Mouse (Mus musculus) liver, embryonic 14.5 days (tissue): ENCODE measurements at regions not wholly inside any gene's neighbourhood (a gene's known extent, or its start where the extent isn't known, plus 50 kb on each side); places are given as distances from the start of the nearest gene placed in this dataset.

ENCODE experiments used
- ATAC-seq: fragments of 200-750 bp; cut with Nextera tagmentation; 2 replicates; pipeline ENCODE4 v1.8.0; 2017; ENCODE audit warnings: moderate number of reproducible peaks, mild to moderate bottlenecking, moderate library complexity; ENCODE audit not compliant: insufficient read depth
- DNase-seq, 3 experiments: peaks; one replicate each; pipeline ENCODE4 v3.0.0-alpha.2; 2012 to 2013; ENCODE audit warnings: low read depth in 3 of 3, low spot score in 3 of 3
- H3K27ac ChIP-seq: fragments of 300-500 bp; sonication (generic); 2 replicates; pipeline ENCODE4 v1.5.1; 2014; ENCODE audit warnings: moderate library complexity, mild to moderate bottlenecking, control low read depth, inconsistent platforms
- H3K27me3 ChIP-seq: fragments of 300-500 bp; sonication (generic); 2 replicates; pipeline ENCODE4 v1.6.1; 2014; ENCODE audit warnings: mild to moderate bottlenecking, low read length, moderate library complexity; ENCODE audit not compliant: control insufficient read depth, insufficient read depth
- H3K36me3 ChIP-seq: fragments of 300-500 bp; sonication (generic); replicated peaks from 2 replicates; pipeline ENCODE4 v1.6.1; 2014; ENCODE audit warnings: low read depth; ENCODE audit not compliant: control insufficient read depth, insufficient read depth
- H3K4me1 ChIP-seq, 2 experiments: fragments of 200-500 bp in 1 of 2; fragments of 300-500 bp in 1 of 2; sonication (generic) in 1 of 2; replicated peaks; 2 replicates each; pipeline ENCODE4 v1.6.1; 2012 to 2014; ENCODE audit warnings: antibody characterized with exemption in 1 of 2, inconsistent platforms in 1 of 2, low read length in 1 of 2; ENCODE audit not compliant: control insufficient read depth in 2 of 2, insufficient read depth in 2 of 2
- H3K4me2 ChIP-seq: fragments of 300-500 bp; sonication (generic); 2 replicates; pipeline ENCODE4 v1.6.1; 2014; ENCODE audit warnings: low read depth, mild to moderate bottlenecking, control low read depth, moderate library complexity
- H3K4me3 ChIP-seq, 2 experiments: fragments of 200-500 bp in 1 of 2; fragments of 300-500 bp in 1 of 2; sonication (generic) in 1 of 2; 2 replicates each; pipeline ENCODE4 v1.5.1; 2012 to 2014; ENCODE audit warnings: low read depth in 2 of 2, low read length in 2 of 2, mild to moderate bottlenecking in 2 of 2, control low read depth in 1 of 2, inconsistent platforms in 1 of 2, moderate library complexity in 1 of 2; ENCODE audit not compliant: insufficient read depth in 1 of 2
- H3K9ac ChIP-seq: fragments of 300-500 bp; sonication (generic); replicated peaks from 2 replicates; pipeline ENCODE4 v1.6.1; 2014; ENCODE audit warnings: mild to moderate bottlenecking, control low read depth, moderate library complexity
- H3K9me3 ChIP-seq: fragments of 300-500 bp; sonication (generic); 2 replicates; pipeline ENCODE4 v1.6.1; 2016; ENCODE audit warnings: low read length, mixed read lengths; ENCODE audit not compliant: control insufficient read depth
- CTCF ChIP-seq: IDR thresholded peaks from 2 replicates; pipeline ENCODE4 v1.5.1; 2016; ENCODE audit warnings: antibody characterized with exemption, low read depth, control low read depth
- EP300 ChIP-seq: IDR thresholded peaks from 2 replicates; pipeline ENCODE4 v1.6.1; 2016; ENCODE audit warnings: antibody characterized with exemption, low read depth
- WGBS: fragments of 180-500 bp; shearing (Covaris S2); extraction: QIAGEN DNeasy Blood & Tissue Kit; methylation state at CpG from one replicate; pipeline ENCODE4 v1.1.7; 2014; ENCODE audit not compliant: insufficient replicate concordance; 5-methylcytosine and 5-hydroxymethylcytosine counted together

DNA sequence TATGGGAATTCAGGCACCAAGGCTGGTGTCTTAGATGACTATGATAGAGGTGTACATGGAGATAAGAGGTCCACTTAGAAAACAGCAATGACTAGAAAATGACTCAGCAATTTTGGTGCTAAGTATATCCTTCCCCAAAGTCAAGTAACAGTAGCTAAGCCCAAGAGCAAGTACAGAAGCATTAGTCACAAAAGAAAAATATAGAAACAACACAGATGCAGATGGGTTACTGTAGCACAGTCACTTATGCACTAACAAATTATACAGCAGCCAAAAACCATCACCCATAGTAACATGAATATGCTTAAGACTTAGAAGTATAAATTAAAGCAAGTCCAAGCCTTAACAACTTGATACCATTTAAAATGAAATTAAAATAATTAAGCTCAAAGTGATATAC is 378.5 kb upstream of the Meis2 start:
- Histone ChIP-seq H3K27me3 (no peaks in the 10 kb centered on the region), H3K4me2 (no peak overlapping the region), H3K4me3 (no peak overlapping the region), H3K4me1 (no peaks in the 10 kb centered on the region), H3K27ac (no peak overlapping the region), H3K36me3 (no peaks in the 10 kb centered on the region), H3K9me3 (no peaks in the 10 kb centered on the region), H3K9ac (no peak overlapping the region)
- no peak for TF ChIP-seq CTCF
- no peak for TF ChIP-seq EP300
- no peak for ATAC-seq
- no peak for DNase-seq

DNA sequence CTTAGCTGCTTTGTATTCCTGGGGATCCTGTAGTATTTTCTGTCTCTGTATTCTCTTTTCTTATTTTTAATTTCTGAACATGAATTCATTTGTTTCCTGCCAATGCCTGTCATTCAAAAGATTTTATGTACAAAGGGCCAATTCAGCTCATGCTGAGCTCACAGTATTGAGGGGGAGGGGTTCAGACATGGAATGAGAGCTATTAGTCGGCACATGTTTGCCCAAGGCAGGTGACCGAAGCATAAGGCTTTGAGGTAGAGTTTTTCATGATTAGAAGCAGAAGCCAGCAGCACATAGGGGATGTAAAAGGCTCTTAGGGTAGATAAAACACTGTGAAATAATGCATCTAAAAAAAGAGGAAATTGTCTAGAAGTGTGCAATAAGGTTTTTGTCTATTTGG is 374.6 kb upstream of the Meis2 start:
- Histone ChIP-seq H3K4me1 (no peaks in the 10 kb centered on the region), H3K4me3 (no peak overlapping the region), H3K27ac (no peak overlapping the region), H3K36me3 (no peaks in the 10 kb centered on the region), H3K27me3 (no peaks in the 10 kb centered on the region), H3K9me3 (no peaks in the 10 kb centered on the region), H3K4me2 (no peak overlapping the region), H3K9ac (no peak overlapping the region)
- ATAC-seq (no peak), DNase-seq (no peak)
- TF ChIP-seq CTCF (no peak), EP300 (no peak)
- WGBS, result 56% methylated on average over 2 of the region's 2 CpGs

- H3K9me3 ChIP-seq, result no peaks in the 10 kb centered on the region
- no peak overlapping the region for H3K27ac ChIP-seq
- H3K4me3 ChIP-seq, result no peak overlapping the region
- no peaks in the 10 kb centered on the region for H3K4me1 ChIP-seq
- no peak overlapping the region for H3K4me2 ChIP-seq
- DNase-seq (no peak), ATAC-seq (no peak)
- no peak overlapping the region for H3K9ac ChIP-seq
- no peak for TF ChIP-seq CTCF
- no peak for TF ChIP-seq EP300
- no peaks in the 10 kb centered on the region for H3K27me3 ChIP-seq
- H3K36me3 ChIP-seq, result no peaks in the 10 kb centered on the region
These were observed 367.8 kb upstream of the Meis2 start for GRCm38 (mm10) chr2:116433481-116433880.

- ATAC-seq (no peak), DNase-seq (no peak)
- Histone ChIP-seq H3K4me3 (no peak overlapping the region), H3K4me1 (no peaks in the 10 kb centered on the region), H3K27ac (no peak overlapping the region), H3K27me3 (no peaks in the 10 kb centered on the region), H3K36me3 (no peaks in the 10 kb centered on the region), H3K9me3 (no peaks in the 10 kb centered on the region), H3K4me2 (no peak overlapping the region), H3K9ac (no peak overlapping the region)
- TF ChIP-seq CTCF (no peak), EP300 (no peak)
- WGBS, result 68% methylated on average over 8 of the region's 8 CpGs
These were observed 358.5 kb upstream of the Meis2 start for GRCm38 (mm10) chr2:116424131-116424530.

GRCm38 (mm10) chr2:116417428-116418195 is 352.0 kb upstream of the Meis2 start:
- WGBS, result 66% methylated on average over 13 of the region's 13 CpGs
- Histone ChIP-seq H3K4me1 (no peaks in the 10 kb centered on the region), H3K27me3 (no peaks in the 10 kb centered on the region), H3K4me3 (no peak overlapping the region), H3K9ac (no peak overlapping the region), H3K36me3 (no peaks in the 10 kb centered on the region), H3K27ac (no peak overlapping the region), H3K9me3 (no peaks in the 10 kb centered on the region), H3K4me2 (no peak overlapping the region)
- DNase-seq (no peak), ATAC-seq (no peak)
- TF ChIP-seq CTCF, result no peak
